Mouse (Mus musculus) telencephalon, adult 2 months (tissue): Measurements from ENCODE around the gene Wipi2.

Experiments used
- DNase-seq: peaks from one replicate; pipeline ENCODE4 v3.0.0-alpha.2; 2011; ENCODE audit warnings: low read depth, low spot score

The Wipi2 gene

GRCm38 (mm10) chr5:142630224-142630623, 2.7 kb downstream of the Wipi2 start:
- no peak for DNase-seq

DNA sequence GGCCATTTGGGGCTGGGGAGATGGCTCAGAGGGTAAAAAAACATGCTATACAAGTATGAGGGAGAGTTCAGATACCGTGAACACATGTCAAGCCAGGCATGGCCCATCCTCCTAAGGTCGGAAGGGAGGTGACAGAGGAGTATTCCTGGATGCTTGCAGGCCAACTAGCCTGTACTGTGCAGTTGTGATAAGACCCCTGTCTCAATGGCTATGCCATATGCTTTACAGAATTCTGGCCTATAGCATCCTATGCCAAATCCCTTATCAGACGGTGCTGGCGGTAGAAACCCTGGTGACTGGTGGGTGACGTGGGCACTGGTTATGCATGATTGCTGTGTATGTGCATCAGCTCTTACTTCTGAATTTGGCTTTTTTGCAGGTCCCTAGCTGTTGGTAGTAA, 10.3 kb downstream of the Wipi2 start:
- no peak for DNase-seq

- DNase-seq = no peak
Observed at GRCm38 (mm10) chr5:142640088-142640487, 12.6 kb downstream of the Wipi2 start.

GRCm38 (mm10) chr5:142641331-142642051, 14.0 kb downstream of the Wipi2 start:
- DNase-seq = no peak

- no peak for DNase-seq
Observed at GRCm38 (mm10) chr5:142648162-142648561, 20.7 kb downstream of the Wipi2 start.

GRCm38 (mm10) chr5:142649460-142650050, 22.1 kb downstream of the Wipi2 start:
- no peak for DNase-seq

DNA sequence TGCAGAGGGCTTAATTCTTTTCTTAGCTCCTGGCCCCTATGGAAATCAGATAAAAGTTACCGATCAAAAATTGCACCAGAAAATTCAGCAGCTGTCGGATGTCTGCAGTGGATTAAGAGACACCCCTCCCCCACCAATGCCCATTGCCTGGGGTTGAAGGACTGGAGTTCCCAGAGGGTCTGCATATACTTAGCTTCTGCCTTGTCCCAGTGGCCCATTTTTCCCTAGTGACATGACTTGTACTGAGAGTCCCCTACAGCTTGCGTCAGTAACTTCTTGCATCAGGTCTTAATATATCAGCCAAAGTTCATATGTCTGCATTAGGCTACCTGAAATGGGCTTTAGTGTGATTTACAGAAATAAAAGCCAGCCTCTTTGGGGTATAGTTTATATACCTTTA, 22.9 kb downstream of the Wipi2 start:
- no peak for DNase-seq

DNA sequence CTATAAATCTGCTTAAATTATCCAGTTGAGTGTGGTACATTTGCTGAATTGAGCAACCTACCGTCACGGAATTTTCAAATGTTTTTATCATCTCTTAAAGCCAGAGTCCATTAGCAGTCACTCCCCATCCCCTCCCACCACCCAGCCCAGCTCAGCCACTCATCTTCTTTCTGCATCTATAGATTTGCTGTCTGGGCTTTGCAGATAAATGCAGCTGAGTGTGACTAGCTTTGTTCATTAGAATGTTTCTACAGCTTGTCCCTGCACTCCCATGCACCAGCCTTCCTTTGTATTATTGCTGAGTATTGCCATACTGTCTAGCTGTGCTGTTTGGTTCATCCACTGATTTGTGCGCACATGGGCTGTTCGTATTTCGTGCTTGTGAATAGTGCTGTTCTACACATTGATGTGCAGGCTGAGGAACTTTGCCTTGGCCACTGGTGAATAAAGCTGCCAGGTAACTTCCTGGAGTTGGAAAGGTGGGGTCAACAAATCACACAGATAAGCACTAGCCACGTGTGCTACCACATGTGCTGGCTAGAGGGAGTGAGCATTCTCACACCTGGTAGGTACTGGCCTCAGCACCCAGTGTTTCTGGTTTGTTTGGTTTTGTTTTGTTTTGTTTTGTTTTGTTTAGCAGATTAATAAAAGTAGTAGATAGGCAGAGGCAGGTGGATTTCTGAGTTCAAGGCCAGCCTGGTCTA, 23.4 kb downstream of the Wipi2 start:
- no peak for DNase-seq

- no peak for DNase-seq
Observed at GRCm38 (mm10) chr5:142652266-142652665, 24.8 kb downstream of the Wipi2 start.

DNA sequence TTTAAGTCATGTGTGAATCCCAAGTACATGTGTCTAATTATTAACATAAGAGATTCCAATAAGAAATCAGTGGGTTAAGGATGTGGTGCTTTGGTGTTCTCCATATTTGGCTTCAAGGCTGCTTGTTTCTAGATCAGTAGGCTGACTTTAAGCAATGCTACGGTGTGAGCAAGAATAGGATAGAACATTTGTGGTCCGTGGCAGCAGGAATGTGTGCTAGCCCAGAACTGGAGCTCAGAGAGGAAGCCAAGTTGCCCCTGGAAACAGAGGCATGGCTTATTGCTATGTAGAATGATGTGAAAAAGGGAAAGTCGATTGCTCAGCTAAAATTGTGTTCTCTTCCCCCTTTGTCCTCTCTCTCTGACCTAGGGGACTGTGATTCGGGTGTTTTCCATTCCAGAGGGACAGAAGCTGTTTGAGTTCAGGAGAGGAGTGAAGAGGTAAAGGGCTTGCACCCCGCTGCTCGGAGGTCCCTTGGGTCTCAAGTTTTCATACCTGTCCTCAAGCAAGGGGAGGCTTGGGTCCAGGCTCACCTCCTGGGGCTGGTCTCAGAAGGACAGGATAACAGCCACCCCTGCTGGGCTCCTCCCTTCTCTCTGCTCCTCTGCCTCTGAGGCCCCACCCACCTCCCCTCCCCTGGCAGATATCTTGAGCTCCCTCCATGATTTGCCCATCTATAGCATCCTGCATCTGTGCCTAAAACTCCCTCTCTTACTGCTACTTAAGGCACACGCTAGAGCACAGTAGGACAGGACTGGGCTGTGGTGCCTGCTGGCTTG, 33.3 kb downstream of the Wipi2 start:
- DNase-seq = peak; percentile 45

- DNase-seq = no peak
Observed at GRCm38 (mm10) chr5:142667921-142668320, 40.4 kb downstream of the Wipi2 start.

DNA sequence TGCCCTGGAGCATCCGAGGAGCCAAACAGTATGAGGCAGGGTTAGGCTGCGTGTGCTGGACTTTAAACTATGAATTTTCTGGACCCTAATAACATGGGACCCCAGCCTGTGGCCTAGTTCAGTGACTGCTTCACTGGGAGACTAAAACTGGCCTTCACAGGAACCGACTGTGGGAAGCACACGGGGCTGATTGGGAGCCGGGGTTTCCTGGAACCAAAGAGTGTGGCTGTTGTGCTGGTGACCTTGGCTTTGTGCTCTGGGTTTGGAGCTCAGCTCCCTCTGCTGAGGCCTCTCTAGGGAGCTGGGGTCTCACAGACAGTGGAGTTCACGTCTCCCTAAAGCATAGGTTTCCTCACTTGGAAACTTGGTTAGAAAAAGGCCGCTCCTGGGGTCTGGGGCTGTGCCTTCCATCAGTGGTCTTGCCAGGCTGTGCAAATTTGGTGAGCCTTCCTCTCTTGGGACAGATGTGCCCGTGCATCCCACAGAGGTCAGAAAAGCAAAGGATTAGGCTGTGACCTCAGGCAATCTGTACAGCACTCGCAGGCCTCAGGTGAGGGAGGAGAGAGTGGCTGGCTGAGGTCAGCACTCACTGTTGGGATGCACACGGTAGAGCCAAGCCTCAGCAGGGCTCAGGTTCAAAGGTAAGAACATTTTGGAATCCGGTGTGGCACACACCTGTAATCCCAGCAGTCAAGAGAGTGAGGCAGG, 41.2 kb downstream of the Wipi2 start:
- DNase-seq = no peak

DNA sequence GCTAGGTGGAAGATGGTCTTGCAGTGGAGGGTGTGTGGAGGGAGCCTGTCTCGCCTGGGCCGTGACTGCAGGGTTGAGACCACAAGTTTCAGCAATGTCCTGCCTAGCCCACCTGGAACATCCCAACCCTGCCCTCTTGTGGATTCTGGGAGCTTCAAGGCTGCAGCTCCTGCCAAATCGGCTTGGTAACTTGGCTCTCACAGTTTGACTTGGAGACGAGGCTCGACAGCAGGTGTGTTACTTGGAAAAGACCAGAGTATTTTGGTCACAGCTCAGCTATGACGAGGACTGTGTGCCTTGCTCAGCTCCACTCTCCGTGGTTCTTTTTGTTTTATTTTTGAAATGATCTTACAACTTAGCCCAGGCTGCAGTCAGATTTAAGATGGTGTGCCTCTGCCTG, 42.2 kb downstream of the Wipi2 start:
- peak; percentile 60 for DNase-seq

GRCm38 (mm10) chr5:142673082-142673481, 45.6 kb downstream of the Wipi2 start:
- no peak for DNase-seq

DNA sequence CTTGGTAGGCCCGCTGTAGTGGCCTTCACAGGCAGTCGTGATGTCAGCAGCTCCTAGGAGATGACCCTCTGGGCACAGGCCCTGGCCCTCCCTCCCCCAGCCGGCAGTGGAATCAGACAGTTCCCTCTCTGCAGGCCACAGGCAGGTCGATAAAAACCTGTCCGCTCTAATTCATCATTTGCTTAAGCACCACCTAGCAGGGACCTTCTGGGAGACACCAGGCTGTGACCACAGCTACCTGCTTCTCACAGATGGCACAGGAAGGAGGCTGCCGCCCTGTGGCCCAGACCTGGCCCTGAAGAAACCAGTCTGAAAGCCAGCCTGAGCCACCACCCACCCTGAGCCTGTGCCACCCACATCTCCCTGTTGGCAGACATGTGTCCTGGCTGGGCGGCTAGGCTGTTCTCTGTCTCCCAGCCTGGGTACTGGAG, 50.7 kb downstream of the Wipi2 start:
- DNase-seq = no peak

DNA sequence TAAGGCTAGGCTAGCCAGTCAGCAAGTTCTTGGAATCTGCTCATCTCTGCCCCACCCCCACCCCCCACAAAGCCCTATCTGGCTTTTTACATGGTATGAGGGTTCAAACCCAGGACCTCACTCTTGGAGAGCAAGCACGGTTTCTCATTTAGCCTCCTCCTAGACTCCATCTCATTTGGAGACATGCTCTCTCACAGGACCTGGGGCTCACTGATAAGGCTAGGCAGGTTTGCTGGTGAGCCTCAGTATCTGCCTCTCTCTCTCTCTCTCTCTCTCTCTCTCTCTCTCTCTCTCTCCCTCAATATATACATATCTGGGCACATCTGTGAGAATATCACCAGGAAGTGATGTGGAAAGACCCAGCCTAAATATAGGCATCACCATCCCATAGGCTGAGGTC, 51.6 kb downstream of the Wipi2 start:
- DNase-seq = no peak

- DNase-seq = no peak
Observed at GRCm38 (mm10) chr5:142681911-142682310, 54.4 kb downstream of the Wipi2 start.

- DNase-seq = no peak
Observed at GRCm38 (mm10) chr5:142682529-142682928, 55.0 kb downstream of the Wipi2 start.

- no peak for DNase-seq
Observed at GRCm38 (mm10) chr5:142688866-142689265, 61.4 kb downstream of the Wipi2 start.

DNA sequence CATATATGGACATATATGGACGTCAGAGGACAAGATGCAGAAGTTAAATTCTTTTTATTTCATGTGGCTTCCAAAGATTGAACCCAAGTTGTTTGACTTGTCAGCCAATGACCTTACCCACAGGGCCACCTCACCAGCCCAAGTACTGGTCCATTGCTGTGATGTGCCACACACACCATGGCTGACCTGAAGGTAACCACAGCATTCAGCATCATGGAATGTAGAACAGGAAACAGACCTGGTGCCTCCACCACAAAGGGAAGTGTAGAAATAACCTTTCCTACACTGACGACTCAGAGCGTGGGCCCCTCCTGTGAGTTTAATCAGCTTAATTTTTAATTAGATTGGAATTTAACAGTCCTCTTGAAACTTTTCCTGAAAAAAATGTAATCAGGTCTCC, 62.8 kb downstream of the Wipi2 start:
- no peak for DNase-seq

DNA sequence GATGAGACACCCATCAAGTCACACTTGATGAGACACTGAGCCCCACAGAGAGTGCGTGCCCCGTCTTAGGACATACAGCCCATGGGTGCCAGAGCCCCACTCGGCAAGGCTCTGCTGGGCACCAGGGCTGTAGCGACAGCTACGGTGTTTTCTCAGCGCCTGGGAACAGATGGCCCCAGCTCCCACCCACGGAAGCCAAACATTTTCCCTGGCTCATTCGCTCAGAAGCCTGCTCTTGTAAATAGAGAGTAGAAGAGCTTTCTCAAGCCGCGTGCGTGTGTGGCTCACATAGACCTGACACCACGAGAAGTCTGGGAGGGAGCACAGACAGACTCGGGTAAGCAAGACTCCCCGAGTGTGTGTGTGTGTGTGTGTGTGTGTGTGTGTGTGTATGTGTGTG, 64.8 kb downstream of the Wipi2 start, which contains the start of gene Slc29a4:
Slc29a4 (plus strand) TSS at position 265 of the 400 bp plus-strand sequence.
- peak; percentile 80 for DNase-seq
